Mouse (Mus musculus): ENCODE results near the gene Tnrc6b. TPM values are rescaled to one million over a fixed set of nuclear protein-coding genes. Genes with fewer than 3 reads are reported as not detected.

Gene Tnrc6b
- polyA plus RNA-seq (2014; fragmentation: Illumina TruSeq; extraction: RNeasy Lipid Tissue Mini Kit (QIAGEN cat#74804); ENCODE audit: low read depth, low replicate concordance): 24.2 TPM

GRCm38 (mm10) chr15:80710608-80711363 lies at the start of gene Tnrc6b:
Gene Tnrc6b, plus strand, starts transcription at chr15:80711313.

GRCm38 (mm10) chr15:80671295-80672252 lies 39.5 kb upstream of the Tnrc6b start, which contains the start of gene Fam83f:
Gene Fam83f, plus strand, starts transcription at chr15:80671847.

GRCm38 (mm10) chr15:80948145-80949135 lies 237.3 kb downstream of the Tnrc6b start, which contains the start of gene Adsl:
Gene Adsl, plus strand, starts transcription at chr15:80948490.

GRCm38 (mm10) chr15:80977620-80978334 lies 266.7 kb downstream of the Tnrc6b start, which contains the start of gene Sgsm3:
Gene Sgsm3, plus strand, starts transcription at chr15:80977765.

Other genes with a start within 250 kb of the Tnrc6b start
- gene Enthd1, start 146.2 kb upstream of the Tnrc6b start, polyA plus RNA-seq (2014; fragmentation: Illumina TruSeq; extraction: RNeasy Lipid Tissue Mini Kit (QIAGEN cat#74804); ENCODE audit: low read depth, low replicate concordance): not detected
- 1.8 TPM for gene Grap2, start 138.7 kb upstream of the Tnrc6b start, polyA plus RNA-seq (2014; fragmentation: Illumina TruSeq; extraction: RNeasy Lipid Tissue Mini Kit (QIAGEN cat#74804); ENCODE audit: low read depth, low replicate concordance)
- gene Fam83f, start 39.5 kb upstream of the Tnrc6b start, polyA plus RNA-seq (2014; fragmentation: Illumina TruSeq; extraction: RNeasy Lipid Tissue Mini Kit (QIAGEN cat#74804); ENCODE audit: low read depth, low replicate concordance): 2.4 TPM
- 5.6 TPM for gene Adsl, start 237.2 kb downstream of the Tnrc6b start, polyA plus RNA-seq (2014; fragmentation: Illumina TruSeq; extraction: RNeasy Lipid Tissue Mini Kit (QIAGEN cat#74804); ENCODE audit: low read depth, low replicate concordance)

Measured in sigmoid colon, adult 10 weeks (tissue).